Mouse (Mus musculus) left cerebral cortex, postnatal 36 days (tissue): ENCODE results near the gene Olfr1375. TPM values are rescaled to one million over a fixed set of nuclear protein-coding genes. Genes with fewer than 3 reads are reported as not detected.

Experiments
- total RNA-seq, 2 experiments: library from RNA; stranded (reverse); gene quantifications; 2 replicates each; pipeline ENCODE4 v1.2.3; 2021

The Olfr1375 gene
- total RNA-seq, 2 experiments from 2014 or later, result not detected

Other genes with a start within 250 kb of the Olfr1375 start
- 10 to 100 TPM; 43.2 to 45.9 TPM for gene Zfp354c, start 220.4 kb upstream of the Olfr1375 start, total RNA-seq
- gene Zfp879, start 206.6 kb upstream of the Olfr1375 start, total RNA-seq, result 1 to 10 TPM; 3.4 to 3.8 TPM
- not detected for gene Grm6, start 197.4 kb upstream of the Olfr1375 start, total RNA-seq
- 1 to 10 TPM; 6.2 to 6.4 TPM for gene Zfp454, start 160.5 kb upstream of the Olfr1375 start, total RNA-seq
- gene Zfp2, start 131.9 kb upstream of the Olfr1375 start, total RNA-seq, result 10 to 100 TPM; 23.2 to 24.0 TPM
- 1 to 10 TPM; 5.4 to 5.9 TPM for gene Zfp354b, start 116.5 kb upstream of the Olfr1375 start, total RNA-seq
- not detected for gene 4933414I15Rik, start 104.3 kb upstream of the Olfr1375 start, total RNA-seq
- not detected for gene Prop1, start 94.3 kb upstream of the Olfr1375 start, total RNA-seq
- not detected for gene Olfr1378, start 81.6 kb upstream of the Olfr1375 start, total RNA-seq
- gene Olfr1377, start 66.1 kb upstream of the Olfr1375 start, total RNA-seq, result not detected
- not detected for gene Olfr51, start 44.5 kb upstream of the Olfr1375 start, total RNA-seq
- gene Olfr54, start 33.9 kb upstream of the Olfr1375 start, total RNA-seq, result not detected
- gene Zfp354a, start 11.1 kb downstream of the Olfr1375 start, total RNA-seq, result 1 to 10 TPM; 8.1 to 9.3 TPM
- gene Gm12569, start 172.4 kb downstream of the Olfr1375 start, total RNA-seq, result not detected
- 100 to 1,000 TPM in 1 of 2 experiments, 10 to 100 TPM in 1; 79.3 to 115 TPM for gene Clk4, start 213.6 kb downstream of the Olfr1375 start, total RNA-seq
- not detected for gene BC049762, start 214.9 kb downstream of the Olfr1375 start, total RNA-seq
- gene Col23a1, start 241.8 kb downstream of the Olfr1375 start, total RNA-seq, result 10 to 100 TPM in 1 of 2 experiments, 1 to 10 TPM in 1; 9.2 to 11.8 TPM